Mouse (Mus musculus): ENCODE measurements around the gene Snrk. TPM values are rescaled to one million over a fixed set of nuclear protein-coding genes. Genes with fewer than 3 reads are reported as not detected.

Gene Snrk
- total RNA-seq (2015) (16.5 and 19.7 TPM in 2 replicates), total RNA-seq (2017) (19.7 and 22.9 TPM in 2 replicates)

GRCm38 (mm10) chr9:122117112-122117616 lies at the start of gene Snrk:
TSS of gene Snrk (plus strand) at chr9:122117266.
- peak; percentile 63 for ATAC-seq (replicated peaks; ENCODE audit: poor library complexity)

- no peak for ATAC-seq (replicated peaks; ENCODE audit: poor library complexity)
Observed at GRCm38 (mm10) chr9:122067654-122068053, 49.4 kb upstream of the Snrk start.

- ATAC-seq (replicated peaks; ENCODE audit: poor library complexity): no peak
Observed at GRCm38 (mm10) chr9:122069560-122070174, 47.4 kb upstream of the Snrk start.

- no peak for ATAC-seq (replicated peaks; ENCODE audit: poor library complexity)
Observed at GRCm38 (mm10) chr9:122073980-122074379, 43.1 kb upstream of the Snrk start.

GRCm38 (mm10) chr9:122074575-122074974 lies 42.5 kb upstream of the Snrk start:
- ATAC-seq (replicated peaks; ENCODE audit: poor library complexity): no peak

- no peak for ATAC-seq (replicated peaks; ENCODE audit: poor library complexity)
Observed at GRCm38 (mm10) chr9:122078456-122078855, 38.6 kb upstream of the Snrk start.

- ATAC-seq (replicated peaks; ENCODE audit: poor library complexity): no peak
Observed at GRCm38 (mm10) chr9:122083698-122084097, 33.4 kb upstream of the Snrk start.

- no peak for ATAC-seq (replicated peaks; ENCODE audit: poor library complexity)
Observed at GRCm38 (mm10) chr9:122084175-122084574, 32.9 kb upstream of the Snrk start.

GRCm38 (mm10) chr9:122084636-122085035 lies 32.4 kb upstream of the Snrk start:
- ATAC-seq (replicated peaks; ENCODE audit: poor library complexity): no peak

GRCm38 (mm10) chr9:122085055-122085454 lies 32.0 kb upstream of the Snrk start:
- no peak for ATAC-seq (replicated peaks; ENCODE audit: poor library complexity)

- no peak for ATAC-seq (replicated peaks; ENCODE audit: poor library complexity)
Observed at GRCm38 (mm10) chr9:122085550-122086205, 31.4 kb upstream of the Snrk start.

- ATAC-seq (replicated peaks; ENCODE audit: poor library complexity): no peak
Observed at GRCm38 (mm10) chr9:122087086-122087485, 30.0 kb upstream of the Snrk start.

- ATAC-seq (replicated peaks; ENCODE audit: poor library complexity): no peak
Observed at GRCm38 (mm10) chr9:122091171-122091570, 25.9 kb upstream of the Snrk start.

GRCm38 (mm10) chr9:122091782-122092228 lies 25.3 kb upstream of the Snrk start:
- ATAC-seq (replicated peaks; ENCODE audit: poor library complexity): no peak

- no peak for ATAC-seq (replicated peaks; ENCODE audit: poor library complexity)
Observed at GRCm38 (mm10) chr9:122094171-122094570, 22.9 kb upstream of the Snrk start.

GRCm38 (mm10) chr9:122096822-122097511 lies 20.1 kb upstream of the Snrk start:
- 0 out of 2 replicates have a peak, but pooled peaks have one; percentile 6 for ATAC-seq (replicated peaks; ENCODE audit: poor library complexity)

- ATAC-seq (replicated peaks; ENCODE audit: poor library complexity): no peak
Observed at GRCm38 (mm10) chr9:122097535-122097934, 19.5 kb upstream of the Snrk start.

GRCm38 (mm10) chr9:122100584-122101127 lies 16.4 kb upstream of the Snrk start:
- no peak for ATAC-seq (replicated peaks; ENCODE audit: poor library complexity)

- no peak for ATAC-seq (replicated peaks; ENCODE audit: poor library complexity)
Observed at GRCm38 (mm10) chr9:122101196-122101595, 15.9 kb upstream of the Snrk start.

GRCm38 (mm10) chr9:122103550-122104284 lies 13.3 kb upstream of the Snrk start:
- ATAC-seq (replicated peaks; ENCODE audit: poor library complexity): peak; percentile 78
